Mouse (Mus musculus) kidney, postnatal 10 days (tissue): Measurements from ENCODE around the gene Arfip2.
A peak's percentile ranks its signal among the peaks of the same experiment; 100 is the strongest.

Experiments
- DNase-seq: peaks from one replicate; pipeline ENCODE4 v3.0.0; 2021; ENCODE audit warnings: mixed read lengths

The Arfip2 gene

GRCm38 (mm10) chr7:105611767-105612166 lies 28.4 kb downstream of the Arfip2 start:
- DNase-seq, result no peak

GRCm38 (mm10) chr7:105608467-105608866 lies 31.7 kb downstream of the Arfip2 start:
- no peak for DNase-seq

- DNase-seq, result peak; percentile 91
Measured at GRCm38 (mm10) chr7:105602860-105603623, 37.2 kb downstream of the Arfip2 start.

- DNase-seq, result no peak
Measured at GRCm38 (mm10) chr7:105590097-105590496, 50.1 kb downstream of the Arfip2 start.

GRCm38 (mm10) chr7:105588325-105588912 lies 51.8 kb downstream of the Arfip2 start:
- DNase-seq, result no peak
